Mouse (Mus musculus) intestine, postnatal 0 days (tissue): ENCODE data around the gene Fam78a. TPM values are rescaled to one million over a fixed set of nuclear protein-coding genes. Genes with fewer than 3 reads are reported as not detected.

Experiments used
- ATAC-seq: fragments of 200-750 bp; cut with Nextera tagmentation; 2 replicates; pipeline ENCODE4 v1.8.0; 2017; ENCODE audit warnings: mild to moderate bottlenecking, moderate TSS enrichment, moderate library complexity
- H3K27ac ChIP-seq: fragments of 300-500 bp; sonication (generic); 2 replicates; pipeline ENCODE4 v1.5.1; 2014; ENCODE audit warnings: mild to moderate bottlenecking, low read depth, low read length, moderate library complexity
- H3K27me3 ChIP-seq: fragments of 300-500 bp; sonication (generic); replicated peaks from 2 replicates; pipeline ENCODE4 v1.6.1; 2014; ENCODE audit warnings: low read length, mixed read lengths; ENCODE audit not compliant: control insufficient read depth, insufficient read depth
- H3K36me3 ChIP-seq: fragments of 300-500 bp; sonication (generic); 2 replicates; pipeline ENCODE4 v1.6.1; 2014; ENCODE audit warnings: mild to moderate bottlenecking, moderate library complexity; ENCODE audit not compliant: control insufficient read depth, insufficient read depth
- H3K4me1 ChIP-seq: fragments of 300-500 bp; sonication (generic); replicated peaks from 2 replicates; pipeline ENCODE4 v1.6.1; 2014; ENCODE audit warnings: antibody characterized with exemption, low read length, mixed read lengths; ENCODE audit not compliant: control insufficient read depth, insufficient read depth
- H3K4me2 ChIP-seq: fragments of 300-500 bp; sonication (generic); replicated peaks from 2 replicates; pipeline ENCODE4 v1.6.1; 2014; ENCODE audit warnings: low read depth, mild to moderate bottlenecking, moderate library complexity
- H3K4me3 ChIP-seq: fragments of 300-500 bp; sonication (generic); 2 replicates; pipeline ENCODE4 v1.5.1; 2014; ENCODE audit warnings: low read depth, low read length
- H3K9ac ChIP-seq: fragments of 300-500 bp; sonication (generic); 2 replicates; pipeline ENCODE4 v1.6.1; 2014; ENCODE audit warnings: mild to moderate bottlenecking, low read depth, low read length
- H3K9me3 ChIP-seq: fragments of 300-500 bp; sonication (generic); 2 replicates; pipeline ENCODE4 v1.6.1; 2016; ENCODE audit warnings: mixed run types; ENCODE audit not compliant: control insufficient read depth
- CTCF ChIP-seq: sonication (generic); IDR thresholded peaks from 2 replicates; pipeline ENCODE4 v1.5.1; 2016; ENCODE audit warnings: low read depth, mild to moderate bottlenecking, control low read depth, antibody characterized with exemption, moderate library complexity
- WGBS: fragments of 180-500 bp; shearing (Covaris S2); extraction: QIAGEN DNeasy Blood & Tissue Kit; methylation state at CpG from one replicate; pipeline ENCODE4 v1.1.7; 2014; 5-methylcytosine and 5-hydroxymethylcytosine counted together
- microRNA-seq: library from miRNA; unstranded; fragments of <30 nt; microRNA quantifications from one replicate; pipeline ENCODE4, GENCODE M21; 2016
- polyA plus RNA-seq: library from polyadenylated mRNA; unstranded; fragments of >200 nt; fragmentation: Nextera tagmentation; extraction: Ambion mirVana; gene quantifications from 2 replicates; pipeline ENCODE4 v1.2.1, GENCODE M21; 2015

Fam78a gene
- polyA plus RNA-seq, 1 experiment from 2014 or later = 6.2 TPM

- Histone ChIP-seq H3K36me3 (peaks cover 80% of the 10 kb centered on the region), H3K4me2 (no peak overlapping the region), H3K4me1 (no peaks in the 10 kb centered on the region), H3K9ac (no peak overlapping the region), H3K27ac (no peak overlapping the region), H3K4me3 (no peak overlapping the region), H3K9me3 (no peaks in the 10 kb centered on the region), H3K27me3 (no peaks in the 10 kb centered on the region)
- WGBS = 96% methylated on average over 4 of the region's 4 CpGs
- TF ChIP-seq CTCF = no peak
- no peak for ATAC-seq
Observed at GRCm38 (mm10) chr2:32024372-32024771, 60.3 kb downstream of the Fam78a start.

- Histone ChIP-seq H3K27me3 (no peaks in the 10 kb centered on the region), H3K27ac (no peak overlapping the region), H3K4me2 (no peak overlapping the region), H3K9ac (no peak overlapping the region), H3K4me1 (no peaks in the 10 kb centered on the region), H3K9me3 (no peaks in the 10 kb centered on the region), H3K36me3 (peaks cover 81% of the 10 kb centered on the region), H3K4me3 (no peak overlapping the region)
- TF ChIP-seq CTCF = 0 out of 2 replicates have a peak, but pooled peaks have one; percentile 14
- no peak for ATAC-seq
- WGBS = 91% methylated on average over 5 of the region's 5 CpGs
Observed at GRCm38 (mm10) chr2:32020229-32020628, 64.4 kb downstream of the Fam78a start.

DNA sequence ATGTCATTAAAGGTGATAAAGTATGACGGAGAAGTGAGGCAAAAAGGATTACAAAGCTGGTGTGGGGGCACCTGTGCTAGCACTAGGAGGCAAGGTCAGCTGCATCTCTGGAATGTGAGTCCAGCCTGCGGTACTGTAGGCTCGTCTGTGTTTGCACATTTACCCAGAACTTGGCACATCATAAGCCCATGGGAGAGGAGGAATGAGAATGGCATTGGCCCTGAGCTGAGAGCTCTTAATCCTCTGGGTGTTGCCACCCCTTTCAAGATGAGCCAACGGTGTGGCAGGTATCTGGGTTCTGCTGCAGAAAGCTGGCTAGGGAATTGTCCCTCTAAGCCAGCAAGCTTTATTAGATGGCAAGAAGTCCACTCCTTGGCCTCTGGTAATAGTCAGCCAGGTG is 65.0 kb downstream of the Fam78a start:
- Histone ChIP-seq H3K36me3 (peaks cover 82% of the 10 kb centered on the region), H3K9ac (no peak overlapping the region)

DNA sequence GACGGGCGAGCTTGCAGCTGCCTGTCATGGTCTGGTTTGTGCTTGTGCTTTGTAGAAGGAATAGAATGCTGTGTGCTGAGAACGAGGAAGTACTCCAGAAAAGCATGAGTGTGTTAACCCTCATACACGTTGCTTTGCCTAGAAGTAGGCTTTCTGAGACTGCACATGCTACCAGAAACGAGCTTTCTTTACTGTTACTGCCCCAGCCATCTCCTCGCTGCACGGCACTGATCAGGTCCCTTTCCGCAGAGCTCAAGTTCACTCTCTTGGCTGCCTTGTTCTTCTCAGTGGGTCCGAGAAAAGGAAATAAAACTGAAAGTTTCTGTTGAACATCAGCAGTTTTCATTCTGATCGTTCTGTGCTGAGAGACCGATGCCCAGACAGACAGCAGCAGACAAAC is 75.9 kb downstream of the Fam78a start:
- Histone ChIP-seq H3K27me3 (no peaks in the 10 kb centered on the region), H3K9ac (no peak overlapping the region), H3K4me2 (no peak overlapping the region), H3K4me1 (no peaks in the 10 kb centered on the region), H3K36me3 (peaks cover 77% of the 10 kb centered on the region), H3K9me3 (no peaks in the 10 kb centered on the region), H3K4me3 (no peak overlapping the region), H3K27ac (no peak overlapping the region)
- TF ChIP-seq CTCF = no peak
- ATAC-seq = no peak
- 88% methylated on average over 11 of the region's 11 CpGs for WGBS

More for the DNA sequence above, 65.0 kb downstream of the Fam78a start:
- TF ChIP-seq CTCF = no peak
- no peaks in the 10 kb centered on the region for H3K9me3 ChIP-seq
- no peak overlapping the region for H3K4me2 ChIP-seq
- no peak overlapping the region for H3K4me3 ChIP-seq
- no peaks in the 10 kb centered on the region for H3K27me3 ChIP-seq
- H3K27ac ChIP-seq = no peak overlapping the region
- ATAC-seq = no peak
- H3K4me1 ChIP-seq = no peaks in the 10 kb centered on the region
- WGBS = 62% methylated on average over 4 of the region's 4 CpGs

- H3K4me3 ChIP-seq = no peak overlapping the region
- no peaks in the 10 kb centered on the region for H3K4me1 ChIP-seq
- H3K4me2 ChIP-seq = no peak overlapping the region
- no peak for ATAC-seq
- no peak overlapping the region for H3K27ac ChIP-seq
- 82% methylated on average over 2 of the region's 2 CpGs for WGBS
- no peaks in the 10 kb centered on the region for H3K27me3 ChIP-seq
- no peaks in the 10 kb centered on the region for H3K9me3 ChIP-seq
- TF ChIP-seq CTCF = no peak
- no peak overlapping the region for H3K9ac ChIP-seq
- peaks cover 80% of the 10 kb centered on the region for H3K36me3 ChIP-seq
Observed at GRCm38 (mm10) chr2:32008311-32008710, 76.3 kb downstream of the Fam78a start.

Small RNA genes within 50 kb of the gene (microRNA-seq; reads per million reads assigned to microRNA genes)
- gene Mir7674 = 1.1 reads per million

Other genes starting within 250 kb of the Fam78a start
- gene Fibcd1, start 238.9 kb downstream of the Fam78a start, polyA plus RNA-seq = 2.0 and 2.3 TPM in 2 replicates
- gene Lamc3, start 197.6 kb downstream of the Fam78a start, polyA plus RNA-seq = 0.44 and 0.48 TPM in 2 replicates
- 8.1 and 8.2 TPM in 2 replicates for gene Aif1l, start 134.7 kb downstream of the Fam78a start, polyA plus RNA-seq
- gene Nup214, start 110.4 kb downstream of the Fam78a start, polyA plus RNA-seq = 31.3 and 37.2 TPM in 2 replicates
- 3.1 and 3.8 TPM in 2 replicates for gene Plpp7, start 10.7 kb upstream of the Fam78a start, polyA plus RNA-seq
- 17.7 and 18.9 TPM in 2 replicates for gene Prrc2b, start 66.2 kb upstream of the Fam78a start, polyA plus RNA-seq
- 9.2 and 10.7 TPM in 2 replicates for gene Pomt1, start 151.7 kb upstream of the Fam78a start, polyA plus RNA-seq
- gene Uck1, start 175.3 kb upstream of the Fam78a start, polyA plus RNA-seq = 74.1 and 80.0 TPM in 2 replicates
- gene Golga2, start 202.5 kb upstream of the Fam78a start, polyA plus RNA-seq = 15.2 and 18.1 TPM in 2 replicates
- gene Swi5, start 203.2 kb upstream of the Fam78a start, polyA plus RNA-seq = 255 and 271 TPM in 2 replicates